Mouse (Mus musculus) small intestine, adult 2 months (tissue): Measurements from ENCODE around the gene Atp5c1.

ENCODE experiments used
- CTCF ChIP-seq: fragments of 200-500 bp; IDR thresholded peaks from 2 replicates; pipeline ENCODE4 v1.5.1; 2012; ENCODE audit warnings: low read depth, mild to moderate bottlenecking, control low read depth, inconsistent platforms, low read length, moderate library complexity, mixed read lengths; ENCODE audit not compliant: insufficient replicate concordance, insufficient read length; ENCODE audit errors: extremely low read depth
- POLR2A ChIP-seq: fragments of 200-500 bp; IDR thresholded peaks from 2 replicates; pipeline ENCODE4 v1.6.1; 2012; ENCODE audit warnings: low read depth, mild to moderate bottlenecking, control low read depth, inconsistent platforms, low read length, moderate library complexity

DNA sequence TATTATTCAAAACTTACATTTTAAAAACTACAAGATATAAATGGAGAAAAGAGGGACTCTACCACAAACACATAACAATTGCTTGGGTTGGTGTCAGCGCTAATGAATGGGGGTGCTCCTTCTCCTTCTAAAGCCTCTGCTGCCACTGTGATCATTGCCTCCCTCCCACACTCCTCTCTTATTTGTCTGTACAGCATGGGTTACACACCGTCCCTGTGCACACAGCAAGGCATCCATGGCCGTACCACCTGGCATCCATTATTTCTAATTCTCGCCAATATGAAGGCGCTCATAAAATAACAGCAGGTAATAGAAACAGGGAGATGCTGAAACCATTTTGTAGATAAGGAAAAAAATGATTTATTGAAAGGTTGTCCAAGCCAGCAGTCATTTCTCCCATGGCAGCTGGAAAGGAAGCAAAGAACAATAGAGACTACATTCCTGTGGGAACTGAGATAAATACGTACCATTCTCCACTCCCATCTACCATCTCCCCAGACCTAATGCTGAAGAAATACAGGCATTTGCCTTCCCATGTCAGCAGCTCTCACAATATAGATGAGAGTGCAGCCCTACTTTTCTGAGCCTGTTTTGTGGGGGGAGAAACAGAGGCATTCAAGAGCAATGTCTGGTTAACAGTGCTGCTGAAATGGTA is 28.4 kb upstream of the Atp5c1 start:
- TF ChIP-seq CTCF (no peak), POLR2A (no peak)
